In the genomic region with DNA sequence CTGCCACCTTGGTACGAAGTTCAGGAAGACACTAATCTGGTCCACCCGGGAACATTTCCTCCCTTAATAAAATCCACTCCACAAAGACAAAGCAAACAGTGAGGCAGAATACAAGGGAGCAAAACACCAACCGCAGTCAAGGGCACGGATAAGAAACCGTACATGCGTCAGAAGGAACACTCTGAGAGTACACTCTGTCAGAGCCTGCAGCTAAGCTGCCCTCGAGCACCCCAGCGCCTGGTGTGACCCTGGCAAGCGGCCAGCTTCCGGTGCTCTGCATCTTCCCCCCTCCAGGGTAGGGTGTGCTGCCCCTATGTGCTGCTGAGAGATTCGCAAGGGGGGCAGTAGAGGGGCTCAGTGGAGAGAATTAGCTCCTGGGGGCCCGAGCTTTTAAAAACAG, we compare ENCODE assay signal across 9 mouse cellular contexts. TPM values are rescaled to one million over a fixed set of nuclear protein-coding genes. Genes with fewer than 3 reads are reported as not detected.
A peak's percentile ranks its signal among the peaks of the same experiment; 100 is the strongest.
DNase-seq lines count a peak whose midpoint lies in the region; ATAC-seq and TF ChIP-seq lines count a peak whose summit lies in the region.
"Had no signal": no experiment of that assay in that cellular context is flagged by ENCODE, and none has a peak within 500 bp of the region (broad histone marks: within the 10 kb centered on the region; RNA-seq: fewer than 3 reads in every experiment).

No protein-coding gene starts in this region.

- no peak overlapping the region for H3K4me3 ChIP-seq in forebrain, embryonic 10.5 days
- no peak overlapping the region for H3K4me3 ChIP-seq in forebrain, embryonic 15.5 days
- H3K4me3 ChIP-seq in embryonic facial prominence, embryonic 14.5 days (ENCODE audit: low read depth, low read length) = no peak overlapping the region
- no peak overlapping the region for H3K4me3 ChIP-seq in intestine, postnatal 0 days (ENCODE audit: low read depth, low read length)
- no peak overlapping the region for H3K4me3 ChIP-seq in lung, postnatal 0 days (ENCODE audit: low read depth, low read length)
- H3K4me3 ChIP-seq: neural tube, embryonic 12.5 days had no signal

- H3K36me3 ChIP-seq in forebrain, embryonic 10.5 days (replicated peaks) = no peaks in the 10 kb centered on the region
- no peaks in the 10 kb centered on the region for H3K36me3 ChIP-seq in forebrain, embryonic 15.5 days
- H3K36me3 ChIP-seq in embryonic facial prominence, embryonic 14.5 days (ENCODE audit: control insufficient read depth, insufficient read depth, low read length) = no peaks in the 10 kb centered on the region
- no peaks in the 10 kb centered on the region for H3K36me3 ChIP-seq in intestine, postnatal 0 days (ENCODE audit: control insufficient read depth, insufficient read depth)
- H3K36me3 ChIP-seq in lung, postnatal 0 days (ENCODE audit: insufficient read depth, low read length) = no peaks in the 10 kb centered on the region
- H3K36me3 ChIP-seq: neural tube, embryonic 12.5 days had no signal

- H3K9ac ChIP-seq in forebrain, embryonic 15.5 days (replicated peaks) = no peak overlapping the region
- H3K9ac ChIP-seq in embryonic facial prominence, embryonic 14.5 days (ENCODE audit: low read depth, low read length) = peak overlapping the region; percentile 28; the same call in 1 of the 2 replicates
- no peak overlapping the region for H3K9ac ChIP-seq in intestine, postnatal 0 days (ENCODE audit: low read depth, low read length)
- H3K9ac ChIP-seq in lung, postnatal 0 days (replicated peaks; ENCODE audit: low read depth) = no peak overlapping the region
- H3K9ac ChIP-seq: neural tube, embryonic 12.5 days had no signal

- 43% methylated on average over 12 of the region's 12 CpGs for WGBS in forebrain, embryonic 10.5 days
- WGBS in forebrain, embryonic 15.5 days = 36% methylated on average over 12 of the region's 12 CpGs
- 8% methylated on average over 12 of the region's 12 CpGs for WGBS in embryonic facial prominence, embryonic 14.5 days
- WGBS in intestine, postnatal 0 days = 22% methylated on average over 12 of the region's 12 CpGs
- 7% methylated on average over 12 of the region's 12 CpGs for WGBS in lung, postnatal 0 days

- no peak overlapping the region for H3K4me2 ChIP-seq in forebrain, embryonic 15.5 days (replicated peaks)
- 0 out of 2 replicates have a peak overlapping the region, but pooled peaks have one; percentile 12 for H3K4me2 ChIP-seq in embryonic facial prominence, embryonic 14.5 days (ENCODE audit: low read depth, low read length)
- H3K4me2 ChIP-seq in intestine, postnatal 0 days (replicated peaks; ENCODE audit: low read depth) = no peak overlapping the region
- H3K4me2 ChIP-seq in lung, postnatal 0 days (replicated peaks; ENCODE audit: low read depth, low read length) = no peak overlapping the region
- H3K4me2 ChIP-seq: neural tube, embryonic 12.5 days had no signal

- TF ChIP-seq EP300 in lung, postnatal 0 days (IDR thresholded peaks at IDR 0.05) = peak; percentile 99

- peaks cover 10% of the 10 kb centered on the region for H3K4me1 ChIP-seq in forebrain, embryonic 10.5 days
- H3K4me1 ChIP-seq in forebrain, embryonic 15.5 days = no peaks in the 10 kb centered on the region
- peaks cover 3% of the 10 kb centered on the region; the same call in 1 of the 2 replicates for H3K4me1 ChIP-seq in embryonic facial prominence, embryonic 14.5 days (ENCODE audit: control insufficient read depth, insufficient read depth, low read length)
- no peaks in the 10 kb centered on the region for H3K4me1 ChIP-seq in intestine, postnatal 0 days (replicated peaks; ENCODE audit: control insufficient read depth, insufficient read depth, low read length)
- peaks cover 4% of the 10 kb centered on the region; the same call in 1 of the 2 replicates for H3K4me1 ChIP-seq in lung, postnatal 0 days (ENCODE audit: insufficient read depth, low read depth, low read length)

- no peak for DNase-seq in forebrain, embryonic 10.5 days (ENCODE audit: extremely low spot score, low spot score)
- peak; percentile 62 for DNase-seq in A20 (ENCODE audit: low read depth, low spot score)
- peak; percentile 49 for DNase-seq in embryonic facial prominence, embryonic 14.5 days (ENCODE audit: low spot score)
- DNase-seq in lung, postnatal 0 days (ENCODE audit: low spot score) = peak; percentile 93
- peak; percentile 87 for DNase-seq in testis, postnatal 10 days (ENCODE audit: low spot score)
- no peak for DNase-seq in left cerebral cortex, adult 18-20 months (ENCODE audit: low spot score in 2 of 2)

- H3K9me3 ChIP-seq in forebrain, embryonic 10.5 days = peaks cover 3% of the 10 kb centered on the region; the same call in 1 of the 2 replicates
- H3K9me3 ChIP-seq in forebrain, embryonic 15.5 days = no peaks in the 10 kb centered on the region
- no peaks in the 10 kb centered on the region for H3K9me3 ChIP-seq in embryonic facial prominence, embryonic 14.5 days (ENCODE audit: control insufficient read depth, low read length)
- H3K9me3 ChIP-seq in intestine, postnatal 0 days (ENCODE audit: control insufficient read depth) = no peaks in the 10 kb centered on the region
- no peaks in the 10 kb centered on the region for H3K9me3 ChIP-seq in lung, postnatal 0 days (ENCODE audit: low read length)

- ATAC-seq in forebrain, embryonic 15.5 days (replicated peaks) = no peak
- ATAC-seq in embryonic facial prominence, embryonic 14.5 days (ENCODE audit: low read depth) = peak; percentile 55; the same call in 1 of the 2 replicates
- ATAC-seq in intestine, postnatal 0 days = peak; percentile 47
- ATAC-seq in lung, postnatal 0 days = peak; percentile 96

- no peak for TF ChIP-seq CTCF in intestine, postnatal 0 days (IDR thresholded peaks at IDR 0.05; ENCODE audit: low read depth)
- TF ChIP-seq CTCF in lung, postnatal 0 days (IDR thresholded peaks at IDR 0.05) = peak; percentile 41; the same call in 1 of the 2 replicates

- H3K27ac ChIP-seq in forebrain, embryonic 10.5 days = peak overlapping the region; percentile 0; the same call in 1 of the 2 replicates
- H3K27ac ChIP-seq in forebrain, embryonic 15.5 days (replicated peaks) = no peak overlapping the region
- H3K27ac ChIP-seq in embryonic facial prominence, embryonic 14.5 days (replicated peaks; ENCODE audit: low read depth, low read length) = 0 out of 2 replicates have a peak overlapping the region, but pooled peaks have one; percentile 35
- H3K27ac ChIP-seq in intestine, postnatal 0 days (ENCODE audit: low read depth, low read length) = no peak overlapping the region
- peak overlapping the region; percentile 74 for H3K27ac ChIP-seq in lung, postnatal 0 days (ENCODE audit: low read length)
- H3K27ac ChIP-seq: neural tube, embryonic 12.5 days had no signal

- no peaks in the 10 kb centered on the region for H3K27me3 ChIP-seq in forebrain, embryonic 10.5 days (ENCODE audit: poor library complexity, severe bottlenecking)
- no peaks in the 10 kb centered on the region for H3K27me3 ChIP-seq in forebrain, embryonic 15.5 days
- no peaks in the 10 kb centered on the region for H3K27me3 ChIP-seq in embryonic facial prominence, embryonic 14.5 days (replicated peaks; ENCODE audit: control insufficient read depth, insufficient read depth, low read length)
- no peaks in the 10 kb centered on the region for H3K27me3 ChIP-seq in intestine, postnatal 0 days (replicated peaks; ENCODE audit: control insufficient read depth, insufficient read depth, low read length)
- H3K27me3 ChIP-seq in lung, postnatal 0 days (replicated peaks; ENCODE audit: insufficient read depth, low read length) = no peaks in the 10 kb centered on the region
- H3K27me3 ChIP-seq: neural tube, embryonic 12.5 days had no signal

RNA-seq across cellular contexts. Expression of a gene that starts 50.2 kb away (rescaled TPM):
- polyA plus RNA-seq in forebrain, embryonic 10.5 days (2016; fragmentation: Nextera tagmentation; extraction: Ambion mirVana) = 491 and 499 TPM in 2 replicates
- 324 and 361 TPM in 2 replicates for polyA plus RNA-seq in forebrain, embryonic 15.5 days (2015; fragmentation: Nextera tagmentation; extraction: Ambion mirVana)
- 754 and 803 TPM in 2 replicates for polyA plus RNA-seq in embryonic facial prominence, embryonic 14.5 days (2014; fragmentation: Nextera tagmentation; extraction: Ambion mirVana)
- 434 and 438 TPM in 2 replicates for polyA plus RNA-seq in intestine, postnatal 0 days (2015; fragmentation: Nextera tagmentation; extraction: Ambion mirVana)
- 379 and 423 TPM in 2 replicates for polyA plus RNA-seq in lung, postnatal 0 days (2015; fragmentation: Nextera tagmentation; extraction: Ambion mirVana)
- 100 to 1,000 TPM; 515 to 567 TPM for total RNA-seq in left cerebral cortex, adult 18-20 months (2021)

Comparison
In these comparisons a context has a peak if more than half of its experiments do, and no peak if none do; other contexts are left out.
1. H3K27ac ChIP-seq: peak in forebrain, embryonic 10.5 days (single experiment), embryonic facial prominence, embryonic 14.5 days (single experiment) and lung, postnatal 0 days (single experiment); none in forebrain, embryonic 15.5 days (single experiment) and intestine, postnatal 0 days (single experiment).
2. DNase-seq: peak in A20 (single experiment), embryonic facial prominence, embryonic 14.5 days (single experiment), lung, postnatal 0 days (single experiment) and testis, postnatal 10 days (single experiment); none in forebrain, embryonic 10.5 days (single experiment) and left cerebral cortex, adult 18-20 months (0 of 2).